Mouse (Mus musculus): ENCODE data around the gene Ugt1a7c. TPM values are rescaled to one million over a fixed set of nuclear protein-coding genes. Genes with fewer than 3 reads are reported as not detected.
"Not testable (repeated sequence)": the region's sequence is repeated elsewhere in the genome, so short reads cannot be mapped to it uniquely, and the experiment has no call there.

Gene Ugt1a7c
- total and polyA plus RNA-seq, 3 experiments: not detected

DNA sequence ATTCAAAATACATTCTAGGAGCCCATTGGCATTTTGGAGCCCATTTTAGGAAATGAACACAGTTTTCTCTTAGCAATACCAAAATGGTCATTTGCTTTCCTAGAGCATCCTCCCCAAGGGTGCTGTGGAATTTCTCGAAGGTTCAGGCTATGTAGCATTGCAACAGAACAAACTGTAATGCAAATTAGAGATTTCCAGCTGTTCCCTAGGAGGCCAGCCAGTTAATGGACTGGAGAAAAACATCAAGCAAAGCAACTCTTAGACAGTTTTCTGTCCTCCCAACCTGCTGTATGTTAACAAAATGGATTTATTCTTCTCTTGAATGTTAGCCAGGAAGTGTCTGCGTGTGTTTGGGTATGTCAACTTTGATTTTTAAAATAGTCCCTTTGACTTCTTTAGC is 41.8 kb downstream of the Ugt1a7c start:
- no peak overlapping the region for H3K9ac ChIP-seq (ENCODE audit: control insufficient read depth, low read depth, low read length, poor library complexity, severe bottlenecking)
- H3K4me1 ChIP-seq (ENCODE audit: control insufficient read depth in 1 of 2, insufficient read depth in 2 of 2, low read length in 2 of 2): no peaks in the 10 kb centered on the region
- no peak overlapping the region for H3K4me3 ChIP-seq (ENCODE audit: control insufficient read depth in 1 of 2, insufficient read depth in 1 of 2, low read depth in 2 of 2, low read length in 2 of 2)
- no peaks in the 10 kb centered on the region for H3K27me3 ChIP-seq (ENCODE audit: control insufficient read depth in 1 of 2, insufficient read depth in 2 of 2, low read length in 2 of 2)
- H3K79me2 ChIP-seq (ENCODE audit: control insufficient read depth, insufficient read depth, low read length, poor library complexity): no peaks in the 10 kb centered on the region
- DNase-seq (ENCODE audit: low read depth, low spot score): no peak
- no peaks in the 10 kb centered on the region for H3K36me3 ChIP-seq (ENCODE audit: control insufficient read depth in 1 of 2, insufficient read depth in 2 of 2, low read length in 2 of 2)
- TF ChIP-seq ZKSCAN1 (IDR thresholded peaks at IDR 0.05; ENCODE audit: low read depth, low read length) (no peak), GABPA (IDR thresholded peaks at IDR 0.05; ENCODE audit: low read depth, low read length) (no peak)
- no peaks in the 10 kb centered on the region for H3K9me3 ChIP-seq (replicated peaks; ENCODE audit: insufficient read depth, low read length)
- H3K27ac ChIP-seq (ENCODE audit: control insufficient read depth, low read depth, low read length): no peak overlapping the region

DNA sequence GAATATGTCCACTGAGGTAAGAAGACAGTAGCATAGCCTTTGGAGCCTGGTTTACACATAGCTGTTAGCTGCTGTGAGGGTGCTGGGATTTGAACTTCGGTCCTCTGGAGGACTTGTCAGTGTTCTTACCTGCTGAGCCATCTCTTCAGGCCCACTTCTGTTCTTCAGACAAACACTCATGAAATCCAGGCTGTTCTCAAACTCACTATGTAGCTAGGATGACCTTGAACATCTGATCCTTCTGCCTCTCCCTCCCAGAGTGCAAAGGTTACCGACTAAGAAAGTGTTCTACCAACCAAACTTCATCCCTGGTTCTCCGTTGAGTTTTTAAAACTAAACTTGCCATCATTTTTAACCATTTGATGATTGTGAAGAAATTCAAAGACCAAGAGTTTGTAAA is 42.4 kb downstream of the Ugt1a7c start:
- no peak overlapping the region for H3K4me3 ChIP-seq (ENCODE audit: control insufficient read depth in 1 of 2, insufficient read depth in 1 of 2, low read depth in 2 of 2, low read length in 2 of 2)
- no peaks in the 10 kb centered on the region for H3K79me2 ChIP-seq (ENCODE audit: control insufficient read depth, insufficient read depth, low read length, poor library complexity)
- DNase-seq (ENCODE audit: low read depth, low spot score): no peak

DNA sequence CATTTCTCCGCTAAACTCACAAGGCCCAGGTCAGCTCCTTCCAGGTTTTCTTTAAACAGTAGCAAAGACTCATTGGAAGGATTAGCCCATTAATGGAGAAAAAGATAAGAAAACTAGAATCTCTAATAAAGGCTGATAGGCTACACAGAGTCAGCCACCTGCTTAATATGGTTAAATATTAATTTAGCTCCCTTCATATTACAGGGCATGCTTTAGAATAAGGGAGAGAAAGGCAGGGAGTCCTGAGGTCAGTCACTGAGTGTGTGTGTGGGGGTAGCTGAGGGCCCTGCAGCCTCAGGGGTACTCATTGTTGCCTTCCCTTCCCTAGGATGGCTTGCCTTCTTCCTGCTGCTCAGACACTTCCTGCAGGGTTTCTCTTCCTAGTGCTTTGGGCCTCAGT is 43.3 kb downstream of the Ugt1a7c start:
- no peak for DNase-seq (ENCODE audit: low read depth, low spot score)
- Histone ChIP-seq H3K9ac (ENCODE audit: control insufficient read depth, low read depth, low read length, poor library complexity, severe bottlenecking) (no peak overlapping the region), H3K9me3 (replicated peaks; ENCODE audit: insufficient read depth, low read length) (no peaks in the 10 kb centered on the region), H3K4me3 (ENCODE audit: control insufficient read depth in 1 of 2, insufficient read depth in 1 of 2, low read depth in 2 of 2, low read length in 2 of 2) (no peak overlapping the region), H3K4me1 (ENCODE audit: control insufficient read depth in 1 of 2, insufficient read depth in 2 of 2, low read length in 2 of 2) (no peaks in the 10 kb centered on the region), H3K79me2 (ENCODE audit: control insufficient read depth, insufficient read depth, low read length, poor library complexity) (no peaks in the 10 kb centered on the region), H3K27ac (ENCODE audit: control insufficient read depth, low read depth, low read length) (no peak overlapping the region), H3K36me3 (ENCODE audit: control insufficient read depth in 1 of 2, insufficient read depth in 2 of 2, low read length in 2 of 2) (no peaks in the 10 kb centered on the region), H3K27me3 (ENCODE audit: control insufficient read depth in 1 of 2, insufficient read depth in 2 of 2, low read length in 2 of 2) (no peaks in the 10 kb centered on the region)
- no peak for TF ChIP-seq RAD21 (IDR thresholded peaks at IDR 0.05; ENCODE audit: low read depth, low read length)
- TF ChIP-seq POLR2A (IDR thresholded peaks at IDR 0.05; ENCODE audit: control insufficient read depth in 1 of 2, insufficient read depth in 1 of 2, low read depth in 1 of 2, low read length in 2 of 2, poor library complexity in 1 of 2): no peak
- TF ChIP-seq UBTF (IDR thresholded peaks at IDR 0.05; ENCODE audit: borderline replicate concordance, insufficient read depth, low read depth, low read length): no peak

More for the DNA sequence above, 42.4 kb downstream of the Ugt1a7c start:
- Histone ChIP-seq H3K27me3 (ENCODE audit: control insufficient read depth in 1 of 2, insufficient read depth in 2 of 2, low read length in 2 of 2) (no peaks in the 10 kb centered on the region), H3K4me1 (ENCODE audit: control insufficient read depth in 1 of 2, insufficient read depth in 2 of 2, low read length in 2 of 2) (no peaks in the 10 kb centered on the region), H3K9ac (ENCODE audit: control insufficient read depth, low read depth, low read length, poor library complexity, severe bottlenecking) (no peak overlapping the region), H3K27ac (ENCODE audit: control insufficient read depth, low read depth, low read length) (no peak overlapping the region), H3K36me3 (ENCODE audit: control insufficient read depth in 1 of 2, insufficient read depth in 2 of 2, low read length in 2 of 2) (no peaks in the 10 kb centered on the region), H3K9me3 (replicated peaks; ENCODE audit: insufficient read depth, low read length) (no peaks in the 10 kb centered on the region)
- no peak for TF ChIP-seq MEF2A (IDR thresholded peaks at IDR 0.05; ENCODE audit: extremely low read depth, insufficient replicate concordance, low read depth, low read length, poor library complexity, severe bottlenecking)

DNA sequence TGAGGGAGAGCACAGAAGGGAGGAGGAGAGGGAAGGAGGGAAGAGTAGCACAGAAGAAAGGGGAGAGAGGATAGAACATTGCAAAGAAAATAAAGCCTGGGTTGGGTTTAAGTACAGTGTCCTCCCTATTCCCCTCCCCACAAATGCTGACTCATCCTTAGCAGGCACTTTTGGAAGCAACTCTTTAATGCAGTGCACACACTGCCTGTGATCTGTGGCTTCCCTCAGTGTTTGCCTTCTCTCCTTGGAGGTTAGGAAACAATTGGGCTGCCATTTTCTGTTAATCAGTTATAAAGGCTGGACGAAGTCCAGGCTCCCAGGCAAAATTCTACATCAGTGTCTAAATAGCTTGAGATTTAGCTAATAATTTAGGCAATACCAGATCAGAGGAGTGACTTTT is 45.6 kb downstream of the Ugt1a7c start:
- H3K27ac ChIP-seq (ENCODE audit: control insufficient read depth, low read depth, low read length); H3K79me2 ChIP-seq (ENCODE audit: control insufficient read depth, insufficient read depth, low read length, poor library complexity); H3K27me3 ChIP-seq (ENCODE audit: control insufficient read depth in 1 of 2, insufficient read depth in 2 of 2, low read length in 2 of 2); H3K4me3 ChIP-seq (ENCODE audit: control insufficient read depth in 1 of 2, insufficient read depth in 1 of 2, low read depth in 2 of 2, low read length in 2 of 2); H3K4me1 ChIP-seq (ENCODE audit: control insufficient read depth in 1 of 2, insufficient read depth in 2 of 2, low read length in 2 of 2); DNase-seq (ENCODE audit: low read depth, low spot score); H3K9ac ChIP-seq (ENCODE audit: control insufficient read depth, low read depth, low read length, poor library complexity, severe bottlenecking); H3K9me3 ChIP-seq (replicated peaks; ENCODE audit: insufficient read depth, low read length); H3K36me3 ChIP-seq (ENCODE audit: control insufficient read depth in 1 of 2, insufficient read depth in 2 of 2, low read length in 2 of 2): not testable (repeated sequence)
